Mouse (Mus musculus) layer of hippocampus, adult 9-10 months (tissue): Measurements from ENCODE around the gene Mtmr14.

Source experiments
- DNase-seq: peaks from one replicate; pipeline ENCODE4 v3.0.0; 2022; ENCODE audit warnings: low spot score

The Mtmr14 gene

GRCm38 (mm10) chr6:113281676-113282075 is 44.0 kb downstream of the Mtmr14 start:
- no peak for DNase-seq

- DNase-seq, result no peak
These were observed 44.6 kb downstream of the Mtmr14 start, which contains the start of gene Cpne9 for GRCm38 (mm10) chr6:113282101-113282802. TSS of gene Cpne9 (plus strand) at chr6:113282307.

DNA sequence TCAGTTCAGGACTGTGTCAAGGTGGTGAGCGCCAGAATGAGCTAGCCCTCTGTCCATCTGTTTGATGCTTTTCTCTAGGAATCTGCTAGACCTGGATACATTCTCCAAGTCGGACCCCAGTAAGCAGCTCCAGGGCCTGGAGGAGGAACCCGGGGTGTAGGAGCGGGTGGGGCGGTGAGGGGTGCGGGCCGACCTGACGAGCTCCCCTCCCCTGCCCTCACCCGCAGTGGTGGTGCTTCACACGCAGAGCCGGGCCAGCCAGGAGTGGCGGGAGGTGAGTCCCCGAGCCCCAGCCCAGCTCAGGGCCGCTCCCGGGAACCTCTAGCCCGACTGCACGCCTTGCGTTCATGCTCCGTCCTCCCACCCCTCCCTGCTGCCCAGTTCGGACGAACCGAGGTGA is 45.3 kb downstream of the Mtmr14 start:
- no peak for DNase-seq

- DNase-seq, result no peak
These were observed 45.9 kb downstream of the Mtmr14 start for GRCm38 (mm10) chr6:113283500-113283899.

GRCm38 (mm10) chr6:113284931-113285330 is 47.3 kb downstream of the Mtmr14 start:
- DNase-seq, result no peak

DNA sequence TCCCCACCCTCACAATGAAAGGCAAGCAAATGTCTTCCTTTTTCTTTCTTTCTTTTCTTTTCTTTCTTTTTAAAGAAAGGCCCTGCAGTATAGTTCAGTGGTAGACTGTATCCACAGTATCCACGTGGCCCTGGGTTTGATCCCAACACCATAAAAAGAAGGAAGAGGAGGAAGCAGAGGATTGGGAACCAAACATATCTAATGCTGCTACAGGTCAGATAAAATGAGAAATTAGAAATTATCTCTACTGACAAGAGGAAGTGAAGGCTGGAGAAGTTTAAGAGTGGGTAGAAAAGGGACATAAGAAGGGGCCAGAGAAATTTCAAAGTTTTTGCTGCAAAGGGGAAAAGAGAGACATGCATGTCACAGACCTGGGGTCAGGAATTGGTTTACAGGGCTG is 48.7 kb downstream of the Mtmr14 start:
- DNase-seq, result no peak

GRCm38 (mm10) chr6:113287236-113287635 is 49.6 kb downstream of the Mtmr14 start:
- no peak for DNase-seq

DNA sequence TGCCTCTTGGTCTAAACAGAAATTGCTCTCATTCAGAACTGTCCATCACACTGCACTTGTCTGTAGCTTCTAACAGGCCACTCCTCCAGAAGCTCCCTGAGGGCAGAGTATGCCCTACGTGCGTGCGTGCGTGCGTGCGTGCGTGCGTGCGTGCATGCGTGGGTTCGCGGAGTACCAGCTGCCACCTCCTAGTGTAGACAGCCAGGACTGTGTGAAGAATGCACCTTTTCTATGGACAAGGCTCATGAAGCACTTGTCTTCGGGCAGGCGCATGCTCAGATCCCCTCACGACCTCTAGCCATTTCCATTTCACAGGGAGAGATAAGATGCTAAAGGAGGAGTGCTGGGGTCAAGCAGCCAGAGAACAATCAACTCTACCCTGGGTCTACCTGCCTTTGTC is 51.7 kb downstream of the Mtmr14 start:
- DNase-seq, result no peak

DNA sequence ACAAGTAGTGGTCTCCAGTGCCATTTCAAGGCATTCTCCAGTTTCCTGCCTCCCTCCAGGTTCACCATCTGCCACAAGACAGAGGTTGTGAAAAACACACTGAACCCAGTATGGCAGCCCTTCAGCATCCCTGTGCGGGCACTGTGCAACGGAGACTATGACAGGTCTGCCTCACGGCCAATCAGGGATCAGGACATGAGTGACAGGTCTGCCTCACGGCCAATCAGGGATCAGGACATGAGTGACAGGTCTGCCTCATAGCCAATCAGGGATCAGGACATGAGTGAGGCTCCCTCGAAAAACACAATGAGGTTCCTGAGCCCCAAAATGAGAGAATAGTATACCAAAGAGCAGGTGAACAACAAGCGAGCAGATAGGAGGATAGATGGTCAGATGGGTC is 52.7 kb downstream of the Mtmr14 start:
- no peak for DNase-seq

GRCm38 (mm10) chr6:113292938-113293337 is 55.3 kb downstream of the Mtmr14 start:
- no peak for DNase-seq

GRCm38 (mm10) chr6:113296046-113296445 is 58.4 kb downstream of the Mtmr14 start:
- no peak for DNase-seq

GRCm38 (mm10) chr6:113296639-113297038 is 59.0 kb downstream of the Mtmr14 start:
- no peak for DNase-seq

- DNase-seq, result no peak
These were observed 63.7 kb downstream of the Mtmr14 start for GRCm38 (mm10) chr6:113301350-113301749.

DNA sequence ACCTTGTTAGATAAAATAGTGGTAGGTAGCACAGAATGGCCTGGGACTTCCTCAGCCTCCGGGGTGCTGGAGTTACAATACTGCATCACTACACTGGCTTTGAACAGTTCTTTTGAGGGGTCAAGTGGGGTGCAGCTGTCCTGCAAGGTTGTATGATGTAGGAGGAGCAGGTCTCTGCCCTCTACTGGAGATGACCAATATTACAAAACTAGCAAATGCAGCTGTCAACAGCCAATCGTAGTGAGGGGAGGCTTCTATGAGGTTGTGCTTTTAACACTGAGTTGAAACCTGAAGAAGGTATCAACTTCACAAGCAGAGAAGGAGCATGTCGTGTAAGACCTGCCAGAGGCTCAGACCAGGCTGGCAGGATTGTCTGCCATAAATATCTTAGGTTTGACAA is 64.6 kb downstream of the Mtmr14 start:
- no peak for DNase-seq

GRCm38 (mm10) chr6:113306322-113306985 is 68.8 kb downstream of the Mtmr14 start:
- peak; percentile 97 for DNase-seq

GRCm38 (mm10) chr6:113306986-113307349 is 69.3 kb downstream of the Mtmr14 start, which contains the start of gene Brpf1:
TSS of gene Brpf1 (plus strand) at chr6:113307137.
- DNase-seq, result no peak

DNA sequence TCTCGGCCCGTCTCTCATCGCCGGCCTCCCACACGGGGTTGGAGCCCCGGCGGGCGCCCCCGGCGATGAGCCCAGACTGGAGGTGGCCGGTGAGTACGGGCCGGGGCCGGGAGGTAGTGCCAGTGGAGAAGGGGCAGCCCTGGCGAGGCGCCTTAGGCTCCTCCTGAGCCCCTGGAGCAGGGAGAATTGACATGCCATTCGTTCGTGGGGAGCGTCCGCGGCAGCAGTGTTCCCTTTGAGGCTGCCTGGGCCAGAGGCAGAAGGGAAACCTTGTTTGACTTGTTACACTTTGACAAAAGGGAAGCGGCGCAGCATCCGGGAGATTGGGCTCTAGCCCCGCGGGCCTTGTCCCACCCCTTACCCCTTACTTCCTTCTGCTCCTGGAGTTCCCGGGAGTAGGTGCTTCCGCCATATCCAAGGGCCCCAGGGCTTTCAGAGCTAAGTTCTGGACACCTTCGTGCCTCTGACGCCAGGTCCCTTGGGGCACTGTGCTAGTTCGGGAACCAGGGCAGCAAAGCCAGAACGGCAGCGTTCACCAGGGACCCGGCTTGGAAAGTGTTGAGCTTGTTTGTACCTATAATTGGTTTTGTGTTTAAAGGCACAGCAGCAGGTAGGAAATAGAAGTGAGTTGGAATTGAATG is 70.0 kb downstream of the Mtmr14 start:
- no peak for DNase-seq

DNA sequence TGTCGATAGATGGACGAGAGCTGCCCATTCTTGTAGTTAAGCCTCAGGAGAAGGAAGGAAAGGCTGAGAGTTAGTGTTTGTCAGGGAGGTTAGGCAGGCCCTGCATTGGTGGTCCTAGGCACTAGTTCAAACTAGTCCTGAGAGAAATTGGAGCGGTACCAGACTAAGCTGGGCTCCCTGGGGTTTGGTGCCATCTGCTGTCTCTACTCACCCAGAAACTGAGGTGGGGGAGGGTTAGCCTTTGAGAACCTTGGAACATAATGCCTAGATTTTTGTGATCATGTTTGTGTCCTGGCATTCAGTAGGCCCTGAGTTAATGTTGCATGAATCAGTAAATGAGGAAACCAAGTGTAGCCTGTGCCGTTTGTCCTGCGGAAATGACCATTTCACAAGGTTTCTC is 70.5 kb downstream of the Mtmr14 start:
- DNase-seq, result no peak

DNA sequence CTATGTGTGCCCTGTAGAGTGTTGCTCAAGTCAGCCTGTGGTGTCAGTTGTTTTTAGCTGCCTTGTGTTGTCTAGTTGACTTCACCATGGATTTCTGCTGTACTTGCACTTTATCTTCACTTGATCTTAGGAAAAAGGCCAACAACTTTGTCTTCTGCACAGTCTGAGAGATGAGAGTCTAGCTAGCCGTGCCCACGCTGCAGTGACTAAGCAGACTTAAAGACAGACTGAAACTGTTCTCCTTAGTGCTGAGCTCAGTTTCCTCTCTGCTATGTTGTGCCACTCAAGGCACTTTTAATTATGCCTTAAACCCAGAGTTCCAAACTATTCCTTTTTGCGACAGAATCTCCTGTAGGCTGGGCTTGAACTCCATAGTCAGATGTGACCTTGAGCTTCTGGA is 78.3 kb downstream of the Mtmr14 start:
- no peak for DNase-seq

DNA sequence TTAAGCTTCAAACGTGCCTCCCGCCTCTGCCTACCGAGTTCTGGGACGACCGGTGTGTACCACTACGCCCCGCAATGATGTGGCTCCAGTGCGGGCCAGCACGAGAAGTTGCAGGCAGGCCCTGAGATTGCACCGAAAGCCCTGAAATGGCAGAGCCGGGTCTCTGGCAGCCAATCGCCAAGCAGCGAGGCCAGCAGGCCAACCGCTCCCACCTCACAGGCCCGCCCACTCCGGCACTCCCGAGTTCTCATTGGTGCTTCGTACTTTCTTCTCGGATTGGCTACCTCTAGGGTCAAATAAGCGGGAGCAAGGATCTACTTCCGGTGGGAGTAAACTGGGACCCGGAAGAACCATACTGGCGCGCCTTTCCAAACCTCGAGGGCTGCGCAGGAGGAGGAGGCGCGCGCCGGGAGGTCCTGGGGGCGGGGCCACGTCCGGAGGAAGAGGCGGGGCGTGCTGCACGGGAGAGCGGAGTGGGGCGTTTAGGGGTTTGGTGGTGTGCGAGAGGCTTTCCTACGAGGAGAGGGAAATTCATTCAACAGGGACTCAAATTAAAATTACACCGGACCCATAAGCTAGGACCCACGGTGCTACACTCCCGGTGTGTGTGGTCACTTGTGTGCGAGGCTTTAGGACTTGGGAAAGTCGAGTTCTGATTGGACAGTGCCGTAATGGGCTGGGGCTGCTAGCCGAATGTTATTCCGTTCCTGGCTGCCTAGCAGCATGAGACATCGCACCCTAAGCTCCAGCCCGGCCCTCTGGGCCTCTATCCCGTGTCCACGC is 89.1 kb downstream of the Mtmr14 start, which contains the start of gene Ogg1:
Gene Ogg1, plus strand, starts transcription at position 440 of the 783 bp plus-strand sequence.
- DNase-seq, result peak; percentile 97

GRCm38 (mm10) chr6:113329396-113329795 is 91.8 kb downstream of the Mtmr14 start:
- DNase-seq, result no peak

GRCm38 (mm10) chr6:113330547-113330946 is 92.9 kb downstream of the Mtmr14 start:
- no peak for DNase-seq
